Mouse (Mus musculus) kidney, embryonic 16.5 days (tissue): ENCODE data around the gene Kctd20. TPM values are rescaled to one million over a fixed set of nuclear protein-coding genes. Genes with fewer than 3 reads are reported as not detected.
"Not testable (repeated sequence)": the region's sequence is repeated elsewhere in the genome, so short reads cannot be mapped to it uniquely, and the experiment has no call there.

Source experiments
- ATAC-seq: fragments of 200-750 bp; cut with Nextera tagmentation; 2 replicates; pipeline ENCODE4 v1.8.0; 2017; ENCODE audit warnings: moderate TSS enrichment; ENCODE audit not compliant: low FRiP score, low TSS enrichment
- H3K27ac ChIP-seq: fragments of 300-500 bp; sonication (generic); 2 replicates; pipeline ENCODE4 v1.5.1; 2014; ENCODE audit warnings: low read length
- H3K27me3 ChIP-seq: fragments of 300-500 bp; sonication (generic); 2 replicates; pipeline ENCODE4 v1.6.1; 2014; ENCODE audit warnings: low read length, control low read depth, mixed read lengths; ENCODE audit not compliant: insufficient read depth
- H3K36me3 ChIP-seq: fragments of 300-500 bp; sonication (generic); 2 replicates; pipeline ENCODE4 v1.6.1; 2014; ENCODE audit warnings: low read length, control low read depth, mixed read lengths; ENCODE audit not compliant: insufficient read depth
- H3K4me1 ChIP-seq: fragments of 300-500 bp; sonication (generic); 2 replicates; pipeline ENCODE4 v1.6.1; 2014; ENCODE audit warnings: low read length, control low read depth, mixed read lengths; ENCODE audit not compliant: insufficient read depth
- H3K4me2 ChIP-seq: fragments of 300-500 bp; sonication (generic); replicated peaks from 2 replicates; pipeline ENCODE4 v1.6.1; 2014; ENCODE audit warnings: low read depth, low read length
- H3K4me3 ChIP-seq: fragments of 300-500 bp; sonication (generic); 2 replicates; pipeline ENCODE4 v1.5.1; 2014; ENCODE audit warnings: mild to moderate bottlenecking, low read length
- H3K9ac ChIP-seq: fragments of 300-500 bp; sonication (generic); replicated peaks from 2 replicates; pipeline ENCODE4 v1.6.1; 2014; ENCODE audit warnings: low read length
- H3K9me3 ChIP-seq: fragments of 300-500 bp; sonication (generic); 2 replicates; pipeline ENCODE4 v1.6.1; 2016; ENCODE audit warnings: low read length, control low read depth
- WGBS: fragments of 180-500 bp; shearing (Covaris S2); extraction: QIAGEN DNeasy Blood & Tissue Kit; methylation state at CpG from one replicate; pipeline ENCODE4 v1.1.7; 2014; 5-methylcytosine and 5-hydroxymethylcytosine counted together
- polyA plus RNA-seq: library from polyadenylated mRNA; unstranded; fragments of >200 nt; fragmentation: Nextera tagmentation; extraction: Ambion mirVana; gene quantifications from 2 replicates; pipeline ENCODE4 v1.2.1, GENCODE M21; 2015

The Kctd20 gene
- polyA plus RNA-seq, 1 experiment from 2014 or later: 89.5 TPM

GRCm38 (mm10) chr17:28992105-28992504, 40.4 kb downstream of the Kctd20 start:
- Histone ChIP-seq H3K4me3 (no peak overlapping the region), H3K4me1 (no peaks in the 10 kb centered on the region), H3K4me2 (no peak overlapping the region), H3K9ac (no peak overlapping the region), H3K9me3 (no peaks in the 10 kb centered on the region), H3K36me3 (peaks cover 43% of the 10 kb centered on the region), H3K27me3 (no peaks in the 10 kb centered on the region), H3K27ac (no peak overlapping the region)
- WGBS: 38% methylated on average over 7 of the region's 7 CpGs
- no peak for ATAC-seq

DNA sequence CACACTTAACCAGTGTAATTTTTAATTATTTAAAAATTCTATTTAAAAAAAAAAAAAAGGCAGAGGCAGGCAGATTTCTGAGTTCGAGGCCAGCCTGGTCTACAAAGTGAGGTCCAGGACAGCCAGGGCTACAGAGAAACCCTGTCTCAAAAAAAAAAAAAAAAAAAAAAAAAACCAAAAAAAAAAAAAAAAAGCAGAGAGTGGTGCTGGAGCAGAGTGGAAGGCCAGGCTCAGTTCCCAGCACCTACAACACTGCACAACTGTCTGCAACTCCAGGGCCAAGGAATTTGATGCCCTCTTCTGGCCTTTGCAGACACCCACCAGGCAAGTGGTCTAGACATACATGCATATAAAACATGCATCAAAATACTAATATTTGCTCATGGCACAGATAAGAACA, 41.3 kb downstream of the Kctd20 start:
- not testable (repeated sequence) for H3K9ac ChIP-seq, H3K27me3 ChIP-seq, ATAC-seq, H3K27ac ChIP-seq, H3K4me2 ChIP-seq, H3K4me3 ChIP-seq, H3K4me1 ChIP-seq, H3K9me3 ChIP-seq
- WGBS: 100% methylated on average over 1 of the region's 1 CpGs
- H3K36me3 ChIP-seq: peaks cover 39% of the 10 kb centered on the region

GRCm38 (mm10) chr17:28994615-28995014, 42.9 kb downstream of the Kctd20 start:
- no peaks in the 10 kb centered on the region for H3K27me3 ChIP-seq
- no peak overlapping the region for H3K4me2 ChIP-seq
- no peaks in the 10 kb centered on the region for H3K9me3 ChIP-seq
- H3K27ac ChIP-seq: no peak overlapping the region
- no peaks in the 10 kb centered on the region for H3K4me1 ChIP-seq
- no peak for ATAC-seq
- no peak overlapping the region for H3K4me3 ChIP-seq
- peaks cover 37% of the 10 kb centered on the region for H3K36me3 ChIP-seq
- WGBS: 78% methylated on average over 4 of the region's 4 CpGs
- H3K9ac ChIP-seq: no peak overlapping the region

- ATAC-seq: no peak
- Histone ChIP-seq H3K9me3 (no peaks in the 10 kb centered on the region), H3K4me2 (no peak overlapping the region), H3K27me3 (no peaks in the 10 kb centered on the region), H3K4me1 (peaks cover 4% of the 10 kb centered on the region; the same call in 1 of the 2 replicates), H3K36me3 (peaks cover 30% of the 10 kb centered on the region), H3K9ac (no peak overlapping the region), H3K27ac (no peak overlapping the region), H3K4me3 (no peak overlapping the region)
- 85% methylated on average over 6 of the region's 6 CpGs for WGBS
Observed at GRCm38 (mm10) chr17:29000465-29000864, 48.7 kb downstream of the Kctd20 start.

GRCm38 (mm10) chr17:29003740-29004139, 52.0 kb downstream of the Kctd20 start:
- no peak for ATAC-seq
- H3K9me3 ChIP-seq: no peaks in the 10 kb centered on the region
- no peak overlapping the region for H3K9ac ChIP-seq
- H3K27me3 ChIP-seq: no peaks in the 10 kb centered on the region
- H3K36me3 ChIP-seq: peaks cover 20% of the 10 kb centered on the region
- H3K4me2 ChIP-seq: no peak overlapping the region
- WGBS: 70% methylated on average over 1 of the region's 1 CpGs
- peaks cover 17% of the 10 kb centered on the region for H3K4me1 ChIP-seq
- no peak overlapping the region for H3K4me3 ChIP-seq
- H3K27ac ChIP-seq: no peak overlapping the region

GRCm38 (mm10) chr17:29005002-29005401, 53.3 kb downstream of the Kctd20 start:
- H3K27me3 ChIP-seq: no peaks in the 10 kb centered on the region
- H3K9me3 ChIP-seq: no peaks in the 10 kb centered on the region
- ATAC-seq: no peak
- H3K4me3 ChIP-seq: no peak overlapping the region
- WGBS: 95% methylated on average over 3 of the region's 3 CpGs
- peaks cover 17% of the 10 kb centered on the region for H3K4me1 ChIP-seq
- no peak overlapping the region for H3K9ac ChIP-seq
- H3K36me3 ChIP-seq: peaks cover 10% of the 10 kb centered on the region; the same call in 1 of the 2 replicates
- H3K4me2 ChIP-seq: no peak overlapping the region
- no peak overlapping the region for H3K27ac ChIP-seq

- Histone ChIP-seq H3K9me3 (no peaks in the 10 kb centered on the region), H3K4me1 (peaks cover 17% of the 10 kb centered on the region), H3K9ac (peak overlapping the region; percentile 94), H3K27me3 (no peaks in the 10 kb centered on the region), H3K36me3 (no peaks in the 10 kb centered on the region), H3K4me3 (peak overlapping the region; percentile 93), H3K4me2 (peak overlapping the region; percentile 90), H3K27ac (peak overlapping the region; percentile 66)
- ATAC-seq: no peak
- WGBS: 7% methylated on average over 7 of the region's 7 CpGs
Observed at GRCm38 (mm10) chr17:29006812-29007211, 55.1 kb downstream of the Kctd20 start.

- peak overlapping the region; percentile 90 for H3K4me2 ChIP-seq
- H3K9me3 ChIP-seq: no peaks in the 10 kb centered on the region
- peak overlapping the region; percentile 93 for H3K4me3 ChIP-seq
- H3K9ac ChIP-seq: peak overlapping the region; percentile 94
- WGBS: under 1% methylated on average over 19 of the region's 19 CpGs
- H3K4me1 ChIP-seq: peaks cover 17% of the 10 kb centered on the region
- no peaks in the 10 kb centered on the region for H3K36me3 ChIP-seq
- no peaks in the 10 kb centered on the region for H3K27me3 ChIP-seq
- ATAC-seq: peak; percentile 36
- peak overlapping the region; percentile 66 for H3K27ac ChIP-seq
Observed at GRCm38 (mm10) chr17:29007243-29007640, 55.5 kb downstream of the Kctd20 start.

- H3K36me3 ChIP-seq: no peaks in the 10 kb centered on the region
- H3K27ac ChIP-seq: peak within 1 kb of the TSS; percentile 66
- peak within 1 kb of the TSS; percentile 94 for H3K9ac ChIP-seq
- H3K27me3 ChIP-seq: no peaks in the 10 kb centered on the region
- peak within 1 kb of the TSS; percentile 90 for H3K4me2 ChIP-seq
- no peaks in the 10 kb centered on the region for H3K9me3 ChIP-seq
- H3K4me1 ChIP-seq: peaks cover 17% of the 10 kb centered on the region
- ATAC-seq: peak; percentile 93
- H3K4me3 ChIP-seq: peak within 1 kb of the TSS; percentile 93
- under 1% methylated on average over 64 of the region's 65 CpGs for WGBS
Observed at GRCm38 (mm10) chr17:29007641-29008325, 56.0 kb downstream of the Kctd20 start, which contains the start of gene Stk38. Gene Stk38, minus strand, starts transcription at chr17:29007995.

DNA sequence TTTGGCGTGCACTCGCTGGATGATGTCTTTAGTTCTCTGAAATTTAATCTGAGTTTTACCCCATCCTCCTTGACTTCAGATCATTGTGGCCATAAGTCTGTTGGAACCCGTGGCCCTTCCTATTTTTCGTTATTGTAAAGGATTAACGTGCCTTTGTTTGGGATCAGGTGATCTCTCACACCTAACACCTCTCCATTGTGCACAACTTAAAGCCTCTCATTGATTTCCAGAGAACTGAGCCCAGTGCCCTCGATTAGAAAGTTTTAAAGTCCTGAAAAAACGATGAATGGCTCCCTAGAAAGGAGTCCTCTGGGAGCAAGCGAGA, 56.5 kb downstream of the Kctd20 start:
- Histone ChIP-seq H3K27me3 (no peaks in the 10 kb centered on the region), H3K36me3 (no peaks in the 10 kb centered on the region), H3K4me2 (peak overlapping the region; percentile 90), H3K9me3 (no peaks in the 10 kb centered on the region), H3K9ac (peak overlapping the region; percentile 94), H3K27ac (peak overlapping the region; percentile 66), H3K4me1 (peaks cover 17% of the 10 kb centered on the region), H3K4me3 (peak overlapping the region; percentile 93)
- WGBS: 16% methylated on average over 8 of the region's 8 CpGs
- no peak for ATAC-seq
